Mouse (Mus musculus): ENCODE results near the gene Rps19bp1.

The Rps19bp1 gene

DNA sequence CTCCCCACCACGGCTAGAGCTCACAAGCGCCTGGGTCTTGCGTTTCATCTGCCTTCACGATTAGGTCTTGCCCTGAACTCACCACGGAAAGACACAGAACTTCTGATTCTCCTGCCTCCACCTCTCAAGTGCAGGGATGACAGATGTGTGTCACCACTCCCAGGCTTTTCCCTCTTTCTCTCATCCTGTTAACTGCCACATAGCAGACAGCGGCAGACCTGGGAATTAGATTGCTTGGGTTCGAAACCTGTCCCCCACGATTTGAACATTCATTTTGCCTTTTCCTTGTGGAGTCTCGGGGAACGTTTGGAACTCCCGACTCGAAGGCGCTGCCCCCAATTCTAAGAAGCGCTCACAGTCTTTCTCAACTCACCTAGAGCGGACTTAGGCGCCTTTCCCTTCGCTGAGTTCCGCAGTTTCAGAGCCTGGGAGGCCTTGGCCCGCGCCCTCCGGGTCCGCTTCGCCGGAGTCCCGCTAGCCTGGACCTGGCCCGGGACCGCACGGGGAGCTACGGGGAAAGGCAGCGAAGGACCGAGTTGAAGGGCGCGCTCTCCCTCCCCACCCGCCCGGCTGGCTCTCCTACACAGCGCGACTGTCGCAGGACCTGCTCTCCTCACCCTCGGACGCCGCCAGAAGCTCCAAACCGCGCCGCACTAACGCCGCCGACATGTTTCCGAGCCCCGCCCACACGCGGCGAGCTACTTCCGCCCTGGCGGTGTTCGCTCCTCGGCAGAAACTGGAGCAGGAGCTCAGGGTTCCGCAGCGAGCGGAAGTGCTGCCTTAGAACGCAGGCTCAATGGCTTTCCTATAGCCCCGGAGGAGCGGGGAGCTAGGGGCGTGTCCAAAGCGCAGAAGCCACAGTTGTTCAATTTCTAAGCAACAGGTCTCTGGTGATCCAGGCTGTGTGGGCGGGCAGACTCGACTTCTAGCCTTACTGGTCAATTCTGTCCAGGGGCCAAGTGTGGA, at the start of gene Rps19bp1:
TSS of gene Rps19bp1 (minus strand) at position 706 of the 966 bp plus-strand sequence.
- peak; percentile 95 for DNase-seq (ENCODE audit: low spot score)

DNA sequence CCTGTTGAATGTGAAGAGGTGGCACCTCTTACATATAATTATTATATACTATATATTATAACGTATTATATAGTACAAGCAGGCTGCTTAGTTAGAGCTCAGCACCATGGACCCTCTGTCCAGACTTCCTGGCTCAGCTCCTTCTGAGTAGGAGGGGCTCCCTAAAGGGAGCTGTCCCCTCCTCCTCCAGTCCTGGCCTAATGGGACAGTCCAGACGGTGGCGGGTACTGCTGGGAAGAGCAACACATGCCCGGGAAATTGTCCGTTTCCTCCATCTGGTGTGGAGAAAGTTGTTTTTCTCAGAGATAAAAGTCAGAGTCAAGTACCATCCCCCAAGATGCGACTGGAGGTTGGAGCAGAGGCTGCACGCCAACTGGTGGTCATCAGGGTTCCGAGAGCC, 42.0 kb upstream of the Rps19bp1 start:
- no peak for DNase-seq (ENCODE audit: low spot score)

DNA sequence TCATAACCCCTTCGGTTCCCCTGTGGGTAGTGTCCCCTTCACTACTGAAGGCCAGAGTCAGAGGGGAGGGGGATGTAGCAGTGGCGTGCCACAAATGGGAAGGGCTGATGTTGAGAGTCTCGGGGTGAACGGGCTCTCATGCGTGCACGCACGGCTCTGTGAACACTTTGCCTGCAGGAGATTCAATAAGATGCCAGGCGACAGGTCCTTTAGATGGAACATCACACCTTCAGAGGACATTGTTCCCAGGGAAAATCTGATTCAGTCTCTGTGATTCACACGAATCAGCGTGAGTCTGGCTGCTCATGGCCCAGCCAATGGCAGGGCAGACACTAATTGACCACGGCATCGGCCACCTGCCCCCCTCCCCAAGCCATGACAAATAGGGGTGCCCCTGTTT, 40.1 kb upstream of the Rps19bp1 start:
- no peak for DNase-seq (ENCODE audit: low spot score)

- DNase-seq (ENCODE audit: low spot score): no peak
These were observed 39.7 kb upstream of the Rps19bp1 start for GRCm38 (mm10) chr15:80303779-80304178.

DNA sequence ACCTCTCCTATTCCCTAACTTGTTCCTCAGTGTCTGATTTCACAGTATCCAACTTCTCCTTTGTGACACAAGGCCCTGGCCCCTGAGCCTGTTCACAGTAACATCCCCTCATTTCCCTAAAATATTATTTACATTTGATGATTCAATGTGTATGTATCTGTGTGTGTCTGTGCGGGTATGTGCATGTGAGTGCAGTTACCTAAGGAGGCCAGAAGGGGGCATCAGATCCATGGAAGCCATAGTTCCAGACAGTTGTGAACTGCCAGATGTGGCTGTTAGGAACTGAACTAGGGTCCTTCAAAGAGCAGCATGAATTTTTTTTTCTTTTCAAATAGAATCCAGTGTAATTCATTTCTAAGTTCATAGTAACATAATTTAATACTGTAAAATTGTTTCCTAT, 33.0 kb upstream of the Rps19bp1 start:
- DNase-seq (ENCODE audit: low spot score): no peak

GRCm38 (mm10) chr15:80289436-80289835, 25.3 kb upstream of the Rps19bp1 start:
- DNase-seq (ENCODE audit: low spot score): peak; percentile 23

GRCm38 (mm10) chr15:80288036-80288435, 23.9 kb upstream of the Rps19bp1 start:
- no peak for DNase-seq (ENCODE audit: low spot score)

DNA sequence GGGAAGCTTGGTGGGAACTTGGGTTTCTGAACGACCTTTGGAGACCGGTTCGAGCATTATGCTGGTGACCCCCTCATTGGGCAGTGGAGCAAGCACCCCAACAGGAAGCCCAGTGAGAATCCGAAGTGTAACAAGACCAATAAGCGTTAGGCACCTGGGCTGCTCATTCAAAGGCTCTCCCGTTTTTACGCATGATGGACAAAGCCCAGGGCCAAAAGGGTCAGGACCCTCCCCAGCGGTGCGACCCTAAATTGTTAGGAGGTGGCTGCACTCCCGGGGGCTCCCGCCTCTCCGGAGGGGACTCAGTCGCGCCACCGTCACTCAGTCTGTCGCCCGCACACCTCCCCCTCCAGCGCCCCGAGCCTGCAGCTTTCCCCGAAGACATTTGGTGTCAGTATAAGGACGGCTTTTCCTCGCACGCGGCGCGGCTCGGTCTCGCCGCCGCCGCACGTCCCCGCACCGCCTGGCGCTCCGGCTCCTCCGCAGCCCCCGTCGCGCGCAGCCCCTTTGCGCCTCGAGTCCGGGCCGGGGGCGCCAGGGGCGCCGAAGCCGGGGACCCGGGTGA, 22.8 kb upstream of the Rps19bp1 start, which contains the start of gene Cacna1i:
TSS of gene Cacna1i (plus strand) at position 388 of the 565 bp plus-strand sequence.
- DNase-seq (ENCODE audit: low spot score): no peak

DNA sequence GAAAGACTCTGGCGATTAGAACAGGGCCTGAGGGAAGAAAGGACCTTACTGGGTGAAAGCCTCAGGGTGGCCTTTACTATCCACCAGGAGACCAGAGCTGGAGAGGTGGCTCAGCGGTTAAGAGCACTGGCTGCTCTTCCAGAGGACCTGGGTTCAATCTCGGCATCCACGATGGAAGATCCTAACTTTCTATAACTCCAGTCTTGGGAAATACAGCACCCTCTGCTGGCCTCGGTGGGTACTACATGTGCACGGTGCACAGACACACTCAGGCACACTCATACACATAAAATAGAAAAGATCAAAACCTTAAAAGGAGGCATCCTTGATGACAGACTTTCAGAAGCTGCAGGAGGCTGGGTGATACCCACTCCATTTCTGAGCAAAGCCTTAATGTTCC, 16.5 kb upstream of the Rps19bp1 start:
- no peak for DNase-seq (ENCODE audit: low spot score)

DNA sequence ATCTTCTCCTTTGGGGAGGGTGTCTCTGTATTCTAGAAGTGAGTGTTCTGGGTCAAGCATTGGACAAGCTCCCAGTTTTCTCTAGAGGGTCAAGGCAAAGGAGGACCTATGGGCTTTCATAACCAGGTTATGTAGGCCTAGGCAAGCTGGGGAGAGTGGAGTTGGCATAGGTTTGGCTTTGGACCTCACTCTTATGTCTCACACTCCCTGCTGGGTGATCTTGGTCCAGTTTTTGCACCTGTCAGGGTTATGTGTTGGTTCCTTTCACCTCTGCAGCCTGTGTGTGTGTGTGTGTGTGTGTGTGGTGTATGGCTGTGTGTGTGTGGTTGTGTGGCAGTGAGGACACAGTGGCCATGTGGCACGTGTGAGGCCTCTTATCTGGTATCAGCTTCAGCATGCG, 14.9 kb upstream of the Rps19bp1 start:
- DNase-seq (ENCODE audit: low spot score): no peak

DNA sequence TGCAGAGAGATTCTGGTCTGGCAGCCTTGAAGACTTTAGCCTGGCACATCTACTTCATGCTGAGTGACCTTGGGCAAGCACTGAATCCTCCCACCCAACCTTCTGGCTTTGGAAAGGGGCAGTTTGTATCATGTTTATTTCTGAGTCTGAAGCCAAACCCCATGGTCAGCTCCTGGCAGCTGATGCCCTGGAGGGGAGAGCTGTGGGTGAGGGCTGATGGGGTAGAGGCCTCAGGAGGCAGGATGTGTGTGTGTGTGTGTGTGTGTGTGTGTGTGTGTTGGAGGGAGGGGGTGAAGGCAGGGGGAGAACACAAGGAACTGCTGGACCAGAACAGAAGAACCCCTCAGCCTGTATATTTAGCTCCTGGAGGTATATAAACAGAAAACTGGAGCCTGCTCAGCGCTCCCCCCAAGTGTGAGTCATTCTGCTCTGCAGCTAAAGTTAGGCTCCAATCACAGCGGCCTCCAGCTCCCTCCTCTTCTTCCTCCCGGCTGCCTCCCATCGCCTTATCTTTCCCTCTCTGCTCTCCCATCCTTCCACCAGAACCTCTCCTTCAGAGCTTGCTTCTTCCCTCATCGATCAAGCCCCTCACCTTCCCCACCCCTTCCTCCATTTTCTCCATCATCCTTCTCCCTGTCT, 14.1 kb upstream of the Rps19bp1 start:
- DNase-seq (ENCODE audit: low spot score): no peak

DNA sequence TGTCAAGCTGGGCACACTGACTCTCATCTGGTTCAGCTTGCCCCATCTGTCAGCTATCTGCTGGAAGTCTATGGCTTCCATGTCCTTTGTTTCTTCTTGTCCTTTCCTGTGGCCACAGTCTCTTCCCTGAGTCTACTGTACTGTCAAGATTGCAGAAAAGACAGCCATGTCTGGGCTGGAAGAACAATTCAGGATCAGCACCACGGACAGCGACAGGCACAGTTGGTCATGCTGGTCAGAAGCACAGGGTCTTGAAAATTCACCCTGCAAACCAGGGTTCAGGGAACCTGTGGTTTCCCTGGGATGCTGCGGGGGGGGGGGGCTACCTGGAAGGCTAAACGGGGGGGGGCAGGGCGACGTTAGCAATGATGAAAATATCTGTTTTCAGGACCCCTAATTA, 13.5 kb upstream of the Rps19bp1 start:
- DNase-seq (ENCODE audit: low spot score): peak; percentile 76

- no peak for DNase-seq (ENCODE audit: low spot score)
These were observed 13.0 kb upstream of the Rps19bp1 start for GRCm38 (mm10) chr15:80277107-80277506.

- no peak for DNase-seq (ENCODE audit: low spot score)
These were observed 7.8 kb upstream of the Rps19bp1 start for GRCm38 (mm10) chr15:80271858-80272396.

DNA sequence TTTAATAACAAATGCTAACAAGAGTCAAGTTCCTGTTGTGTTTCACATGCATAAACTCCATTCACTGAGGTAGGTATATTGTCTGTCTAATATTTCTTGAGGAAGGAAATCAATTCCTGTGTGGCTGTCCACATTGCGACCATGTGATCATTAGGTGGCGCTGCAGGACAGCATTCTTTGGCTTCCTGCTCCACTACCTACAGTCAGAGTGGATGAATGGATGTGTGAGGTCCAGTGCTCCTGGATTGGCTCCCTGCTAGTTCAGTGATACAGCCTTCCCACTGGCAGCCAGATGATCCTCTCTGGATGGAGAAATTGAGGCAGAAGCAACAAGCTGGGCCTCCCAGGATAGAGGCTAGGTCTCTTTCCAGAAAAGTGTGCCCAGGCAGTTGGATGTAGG, 2.2 kb upstream of the Rps19bp1 start:
- DNase-seq (ENCODE audit: low spot score): peak; percentile 92

DNA sequence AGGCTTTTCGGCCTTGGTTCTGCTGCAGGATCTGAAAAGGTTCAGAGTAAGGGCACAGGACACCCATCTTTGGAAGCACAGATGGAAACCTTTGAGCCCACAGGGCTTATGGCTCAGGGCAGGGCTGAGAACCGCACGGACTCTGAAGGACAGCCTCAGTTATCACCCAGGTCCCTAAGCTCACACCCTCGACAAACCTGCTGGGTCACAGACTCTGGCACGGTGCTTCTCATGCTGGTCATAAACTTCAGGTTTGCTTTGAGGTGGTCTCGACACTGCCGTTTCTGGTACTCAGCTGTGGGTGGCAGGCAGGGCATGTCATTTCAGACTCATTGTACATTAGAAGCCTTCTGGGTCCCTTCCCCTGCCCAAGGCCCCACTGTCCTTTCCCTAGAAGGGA, 3.0 kb downstream of the Rps19bp1 start:
- no peak for DNase-seq (ENCODE audit: low spot score)

DNA sequence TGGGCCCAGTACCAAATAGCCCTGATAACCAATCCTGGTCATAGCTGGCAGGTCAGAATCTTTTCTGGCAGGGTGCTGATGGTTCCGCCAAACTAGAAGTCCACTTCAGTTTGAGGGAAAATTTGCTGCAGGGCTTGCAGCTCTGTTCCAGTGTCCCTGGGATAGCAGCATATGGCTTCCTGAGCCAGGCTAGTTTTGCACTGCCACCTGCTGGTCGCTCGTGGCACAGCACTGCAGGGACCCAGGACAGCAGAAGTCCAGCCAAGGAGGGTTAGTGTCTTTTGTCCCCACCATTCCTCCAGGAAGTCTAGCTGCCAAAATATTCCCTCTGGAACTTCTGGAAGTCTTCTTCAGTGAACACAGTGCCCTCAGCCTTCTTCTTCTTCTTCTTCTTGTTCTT, 3.4 kb downstream of the Rps19bp1 start:
- peak; percentile 82 for DNase-seq (ENCODE audit: low spot score)

DNA sequence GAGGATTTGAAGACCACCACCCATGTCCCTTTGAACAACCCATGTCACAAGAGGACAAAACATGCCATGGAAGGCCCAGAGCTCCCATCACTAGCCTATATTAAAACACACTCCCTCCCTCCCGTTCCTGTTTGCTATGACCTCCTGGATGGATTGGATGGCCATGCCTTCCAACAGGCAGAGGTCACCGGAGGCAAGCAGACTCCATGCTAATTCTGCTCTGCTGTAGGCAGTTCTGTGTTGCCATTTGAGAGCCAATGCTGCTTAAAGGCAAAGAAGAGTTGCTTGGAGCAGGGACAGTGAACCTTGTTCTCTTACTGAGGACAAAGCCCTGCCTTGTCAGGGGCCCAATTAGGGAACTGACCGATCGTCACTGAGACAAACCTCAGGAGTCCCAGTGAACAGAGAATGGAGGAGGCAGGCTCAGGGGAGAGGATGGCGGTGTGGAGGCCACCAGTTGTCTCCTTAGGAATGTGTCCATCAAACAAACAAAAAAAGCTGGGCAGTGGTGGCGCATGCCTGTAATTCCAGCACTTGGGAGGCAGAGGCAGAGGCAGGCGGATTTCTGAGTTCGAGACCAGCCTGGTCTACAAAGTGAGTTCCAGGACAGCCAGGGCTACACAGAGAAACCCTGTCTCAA, 4.6 kb downstream of the Rps19bp1 start:
- DNase-seq (ENCODE audit: low spot score): peak; percentile 22

- DNase-seq (ENCODE audit: low spot score): peak; percentile 24
These were observed 5.6 kb downstream of the Rps19bp1 start for GRCm38 (mm10) chr15:80258240-80259170.

DNA sequence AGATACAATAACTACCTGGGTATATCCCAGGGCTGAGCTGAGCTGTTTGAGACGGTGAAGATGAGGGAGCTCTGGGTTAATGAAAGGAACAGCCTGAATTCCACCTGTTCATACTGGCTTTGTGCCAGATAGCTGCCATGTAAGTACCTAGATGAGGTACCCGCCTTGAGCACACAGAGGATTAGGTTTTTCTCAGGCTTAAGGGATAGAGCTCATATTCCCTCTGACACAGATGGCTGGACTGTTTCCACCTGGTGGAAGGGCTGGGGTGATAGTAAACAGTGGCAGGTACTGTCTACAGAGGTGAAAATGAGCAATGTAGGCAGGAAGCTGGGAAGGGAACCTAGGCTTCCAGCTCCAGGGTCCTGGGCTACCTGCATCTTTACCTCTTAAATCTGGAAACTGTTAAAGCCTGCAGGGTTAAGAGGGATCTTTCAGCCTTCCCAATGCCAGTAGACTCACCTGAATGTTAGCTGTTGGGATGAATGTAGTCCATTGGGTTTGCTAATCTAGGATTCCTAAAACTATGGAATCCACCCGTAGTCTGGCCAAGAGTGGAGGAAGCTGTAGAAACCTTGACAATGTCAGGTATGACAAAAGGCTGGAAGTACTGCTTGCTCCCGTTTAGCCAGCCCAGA, 6.4 kb downstream of the Rps19bp1 start:
- peak; percentile 52 for DNase-seq (ENCODE audit: low spot score)
